Mouse (Mus musculus) thymus, adult 2 months (tissue): ENCODE data around the gene Zfp867. TPM values are rescaled to one million over a fixed set of nuclear protein-coding genes. Genes with fewer than 3 reads are reported as not detected.

Experiments used
- DNase-seq: peaks from one replicate; pipeline ENCODE4 v3.0.0; 2021
- H3K27ac ChIP-seq: fragments of 200-500 bp; 2 replicates; pipeline ENCODE4 v1.5.1; 2012; ENCODE audit warnings: low read length, control low read depth; ENCODE audit not compliant: control insufficient read depth, insufficient read depth
- H3K27me3 ChIP-seq: fragments of 200-500 bp; 2 replicates; pipeline ENCODE4 v1.6.1; 2012; ENCODE audit warnings: mild to moderate bottlenecking, low read length, moderate library complexity, mixed read lengths; ENCODE audit not compliant: control insufficient read depth, insufficient read depth
- H3K36me3 ChIP-seq: fragments of 200-500 bp; 2 replicates; pipeline ENCODE4 v1.6.1; 2012; ENCODE audit warnings: mild to moderate bottlenecking, low read length, moderate library complexity; ENCODE audit not compliant: control insufficient read depth, insufficient read depth
- H3K4me1 ChIP-seq: fragments of 200-500 bp; replicated peaks from 2 replicates; pipeline ENCODE4 v1.6.1; 2012; ENCODE audit warnings: low read length; ENCODE audit not compliant: control insufficient read depth, insufficient read depth
- H3K4me3 ChIP-seq: fragments of 200-500 bp; 2 replicates; pipeline ENCODE4 v1.5.1; 2012; ENCODE audit warnings: mild to moderate bottlenecking, low read length, control low read depth, moderate library complexity; ENCODE audit not compliant: control insufficient read depth, insufficient read depth
- CTCF ChIP-seq: fragments of 200-500 bp; IDR thresholded peaks from 2 replicates; pipeline ENCODE4 v1.5.1; 2012; ENCODE audit warnings: mild to moderate bottlenecking, control low read depth, low read length, moderate library complexity, borderline replicate concordance; ENCODE audit not compliant: control insufficient read depth, poor library complexity, insufficient read depth; ENCODE audit errors: extremely low read depth
- POLR2A ChIP-seq: fragments of 200-500 bp; IDR thresholded peaks from 2 replicates; pipeline ENCODE4 v1.6.1; 2012; ENCODE audit warnings: mild to moderate bottlenecking, low read length, control low read depth, moderate library complexity; ENCODE audit not compliant: control insufficient read depth, poor library complexity, insufficient read depth; ENCODE audit errors: extremely low read depth
- WGBS: fragments of 180-500 bp; shearing (Covaris S2); methylation state at CpG from one replicate; pipeline ENCODE4 v1.1.7; 2018; 5-methylcytosine and 5-hydroxymethylcytosine counted together
- polyA plus RNA-seq: library from polyadenylated mRNA; depleted of rRNA; stranded (reverse); fragments of >200 nt; gene quantifications from 2 replicates; pipeline ENCODE4 v1.2.3, GENCODE M21; 2012

Gene Zfp867
- polyA plus RNA-seq, 1 experiment, result 0.50 TPM

GRCm38 (mm10) chr11:59512733-59513132 is 40.5 kb upstream of the Zfp867 start:
- no peak for DNase-seq
- Histone ChIP-seq H3K4me1 (no peaks in the 10 kb centered on the region), H3K27me3 (no peaks in the 10 kb centered on the region), H3K4me3 (no peak overlapping the region), H3K36me3 (no peaks in the 10 kb centered on the region), H3K27ac (no peak overlapping the region)
- no peak for TF ChIP-seq CTCF
- 94% methylated on average over 10 of the region's 10 CpGs for WGBS

GRCm38 (mm10) chr11:59511558-59511957 is 39.3 kb upstream of the Zfp867 start:
- H3K27me3 ChIP-seq, result no peaks in the 10 kb centered on the region
- WGBS, result 93% methylated on average over 1 of the region's 1 CpGs
- H3K4me1 ChIP-seq, result peaks cover 2% of the 10 kb centered on the region; the same call in 1 of the 2 replicates
- no peak overlapping the region for H3K27ac ChIP-seq
- no peak for TF ChIP-seq POLR2A
- no peak for TF ChIP-seq CTCF
- no peaks in the 10 kb centered on the region for H3K36me3 ChIP-seq
- DNase-seq, result no peak
- H3K4me3 ChIP-seq, result no peak overlapping the region

- Histone ChIP-seq H3K27me3 (no peaks in the 10 kb centered on the region), H3K27ac (no peak overlapping the region)
Observed at GRCm38 (mm10) chr11:59506713-59507074, 34.4 kb upstream of the Zfp867 start.

GRCm38 (mm10) chr11:59505839-59506712 is 33.8 kb upstream of the Zfp867 start:
- WGBS, result under 1% methylated on average over 70 of the region's 71 CpGs
- peak; percentile 76 for DNase-seq
- peaks cover 11% of the 10 kb centered on the region for H3K4me1 ChIP-seq

More at GRCm38 (mm10) chr11:59506713-59507074, 34.4 kb upstream of the Zfp867 start:
- Histone ChIP-seq H3K4me1 (peaks cover 11% of the 10 kb centered on the region), H3K4me3 (peak overlapping the region; percentile 95), H3K36me3 (peaks cover 18% of the 10 kb centered on the region)
- WGBS, result 18% methylated on average over 14 of the region's 14 CpGs
- DNase-seq, result no peak
- TF ChIP-seq CTCF (no peak), POLR2A (no peak)

GRCm38 (mm10) chr11:59505351-59505838 is 33.1 kb upstream of the Zfp867 start:
- under 1% methylated on average over 21 of the region's 21 CpGs for WGBS
- Histone ChIP-seq H3K4me1 (peaks cover 11% of the 10 kb centered on the region), H3K27me3 (no peaks in the 10 kb centered on the region), H3K4me3 (peak overlapping the region; percentile 95), H3K36me3 (peaks cover 29% of the 10 kb centered on the region), H3K27ac (peak overlapping the region; percentile 17; the same call in 1 of the 2 replicates)
- peak; percentile 80 for DNase-seq
- TF ChIP-seq CTCF (0 out of 2 replicates have a peak, but pooled peaks have one; percentile 18), POLR2A (no peak)

More at GRCm38 (mm10) chr11:59505839-59506712, 33.8 kb upstream of the Zfp867 start:
- Histone ChIP-seq H3K36me3 (peaks cover 22% of the 10 kb centered on the region), H3K27ac (peak overlapping the region; percentile 17; the same call in 1 of the 2 replicates), H3K4me3 (peak overlapping the region; percentile 95), H3K27me3 (no peaks in the 10 kb centered on the region)
- TF ChIP-seq POLR2A (0 out of 2 replicates have a peak, but pooled peaks have one; percentile 17), CTCF (no peak)

GRCm38 (mm10) chr11:59501978-59502700 is 29.9 kb upstream of the Zfp867 start:
- TF ChIP-seq POLR2A (no peak), CTCF (no peak)
- Histone ChIP-seq H3K27ac (no peak overlapping the region), H3K4me1 (peaks cover 11% of the 10 kb centered on the region), H3K36me3 (peaks cover 58% of the 10 kb centered on the region), H3K4me3 (no peak overlapping the region), H3K27me3 (no peaks in the 10 kb centered on the region)
- WGBS, result 72% methylated on average over 5 of the region's 5 CpGs
- no peak for DNase-seq
